Mouse (Mus musculus) forebrain, embryonic 14.5 days (tissue): ENCODE data around the gene Pml. TPM values are rescaled to one million over a fixed set of nuclear protein-coding genes. Genes with fewer than 3 reads are reported as not detected.
A peak's percentile ranks its signal among the peaks of the same experiment; 100 is the strongest.

Experiments used
- ATAC-seq: fragments of 200-750 bp; cut with Nextera tagmentation; 2 replicates; pipeline ENCODE4 v1.8.0; 2017; ENCODE audit warnings: mild to moderate bottlenecking, moderate library complexity
- DNase-seq: peaks from one replicate; pipeline ENCODE4 v3.0.0-alpha.2; 2015; ENCODE audit warnings: low spot score
- H3K27ac ChIP-seq: fragments of 300-500 bp; sonication (generic); 2 replicates; pipeline ENCODE4 v1.5.1; 2014; ENCODE audit warnings: low read depth, mild to moderate bottlenecking, control low read depth, low read length, moderate library complexity
- H3K27me3 ChIP-seq: fragments of 300-500 bp; sonication (generic); replicated peaks from 2 replicates; pipeline ENCODE4 v1.6.1; 2014; ENCODE audit warnings: low read length, control low read depth, mixed read lengths; ENCODE audit not compliant: control insufficient read depth, insufficient read depth
- H3K36me3 ChIP-seq: fragments of 300-500 bp; sonication (generic); 2 replicates; pipeline ENCODE4 v1.6.1; 2014; ENCODE audit warnings: low read length, control low read depth; ENCODE audit not compliant: control insufficient read depth, insufficient read depth
- H3K4me1 ChIP-seq: fragments of 300-500 bp; sonication (generic); 2 replicates; pipeline ENCODE4 v1.6.1; 2014; ENCODE audit warnings: antibody characterized with exemption, low read length, control low read depth; ENCODE audit not compliant: control insufficient read depth, insufficient read depth
- H3K4me2 ChIP-seq: fragments of 300-500 bp; sonication (generic); 2 replicates; pipeline ENCODE4 v1.6.1; 2014; ENCODE audit warnings: mild to moderate bottlenecking, control low read depth, low read length
- H3K4me3 ChIP-seq: fragments of 300-500 bp; sonication (generic); 2 replicates; pipeline ENCODE4 v1.5.1; 2014; ENCODE audit warnings: low read depth, low read length, control low read depth
- H3K9ac ChIP-seq: fragments of 300-500 bp; sonication (generic); 2 replicates; pipeline ENCODE4 v1.6.1; 2014; ENCODE audit warnings: mild to moderate bottlenecking, low read length, control low read depth, moderate library complexity
- H3K9me3 ChIP-seq: fragments of 300-500 bp; sonication (generic); replicated peaks from 2 replicates; pipeline ENCODE4 v1.6.1; 2016; ENCODE audit warnings: low read length, control low read depth, mixed read lengths; ENCODE audit not compliant: control insufficient read depth
- WGBS: fragments of 180-500 bp; shearing (Covaris S2); extraction: QIAGEN DNeasy Blood & Tissue Kit; methylation state at CpG from one replicate; pipeline ENCODE4 v1.1.7; 2014; 5-methylcytosine and 5-hydroxymethylcytosine counted together
- polyA plus RNA-seq: library from polyadenylated mRNA; unstranded; fragments of >200 nt; fragmentation: Nextera tagmentation; extraction: Ambion mirVana; gene quantifications from 2 replicates; pipeline ENCODE4 v1.2.1, GENCODE M21; 2014

The Pml gene
- polyA plus RNA-seq, 1 experiment from 2014 or later = 5.3 TPM

DNA sequence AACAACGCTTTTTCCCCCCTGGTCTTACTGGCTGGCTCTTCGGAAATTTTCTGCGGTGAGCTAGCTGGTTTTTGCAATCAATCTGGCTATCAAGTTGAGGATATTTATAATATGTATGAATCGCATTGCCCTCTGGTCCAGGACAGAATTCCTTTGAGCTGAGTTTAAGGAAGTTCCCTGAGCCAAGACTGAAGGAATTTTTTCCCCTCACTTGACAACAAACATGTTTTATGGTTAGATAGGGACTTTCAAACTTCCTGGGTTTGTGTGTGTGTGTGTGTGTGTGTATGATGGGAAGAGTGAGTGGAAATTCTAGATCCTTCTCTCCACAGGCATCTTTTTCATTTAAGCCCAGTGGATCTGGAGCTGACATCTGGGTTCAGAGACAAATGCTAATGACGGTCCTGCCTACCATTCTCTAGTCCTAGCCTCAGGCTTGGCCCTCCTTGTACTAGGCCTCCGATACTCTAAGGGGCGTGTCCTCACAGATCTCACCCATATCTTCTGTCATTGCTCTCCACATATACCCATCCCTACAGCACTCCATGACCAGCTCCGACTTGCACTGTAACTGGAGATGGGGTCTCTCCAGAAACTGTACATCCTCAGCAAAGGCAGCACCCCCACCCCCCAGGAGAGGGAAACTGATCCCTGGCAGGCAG, 34.9 kb downstream of the Pml start:
- no peak for ATAC-seq
- 67% methylated on average over 8 of the region's 8 CpGs for WGBS

DNA sequence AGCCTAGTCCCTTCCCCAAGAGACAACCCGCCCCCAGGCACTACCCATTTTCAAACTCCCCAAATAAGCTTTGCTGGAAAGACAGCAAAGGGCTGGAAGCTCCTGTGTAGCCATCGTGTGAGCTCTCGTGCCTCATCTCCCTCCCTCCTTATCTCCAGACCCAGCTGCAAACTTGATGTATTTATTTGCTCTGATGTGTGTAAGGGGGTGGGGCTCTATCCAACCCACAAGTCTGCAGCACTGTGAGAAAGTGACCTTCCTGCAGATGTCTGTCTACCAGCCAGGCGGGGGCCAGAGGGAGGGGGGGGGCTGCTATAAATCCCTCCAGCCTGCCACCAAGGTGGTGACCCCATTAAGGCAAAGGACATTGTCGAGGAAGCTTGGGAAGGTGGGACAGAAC, 35.7 kb downstream of the Pml start:
- Histone ChIP-seq H3K36me3 (no peaks in the 10 kb centered on the region), H3K4me1 (no peaks in the 10 kb centered on the region), H3K9me3 (no peaks in the 10 kb centered on the region), H3K27me3 (no peaks in the 10 kb centered on the region), H3K4me2 (no peak overlapping the region), H3K27ac (no peak overlapping the region), H3K4me3 (no peak overlapping the region), H3K9ac (no peak overlapping the region)
- ATAC-seq (no peak), DNase-seq (no peak)
- WGBS = 46% methylated on average over 5 of the region's 5 CpGs

More for the DNA sequence above, 34.9 kb downstream of the Pml start:
- H3K4me1 ChIP-seq = no peaks in the 10 kb centered on the region
- H3K9me3 ChIP-seq = no peaks in the 10 kb centered on the region
- no peak for DNase-seq
- H3K27ac ChIP-seq = no peak overlapping the region
- H3K27me3 ChIP-seq = no peaks in the 10 kb centered on the region
- no peak overlapping the region for H3K4me2 ChIP-seq
- no peak overlapping the region for H3K4me3 ChIP-seq
- no peak overlapping the region for H3K9ac ChIP-seq
- no peaks in the 10 kb centered on the region for H3K36me3 ChIP-seq

DNA sequence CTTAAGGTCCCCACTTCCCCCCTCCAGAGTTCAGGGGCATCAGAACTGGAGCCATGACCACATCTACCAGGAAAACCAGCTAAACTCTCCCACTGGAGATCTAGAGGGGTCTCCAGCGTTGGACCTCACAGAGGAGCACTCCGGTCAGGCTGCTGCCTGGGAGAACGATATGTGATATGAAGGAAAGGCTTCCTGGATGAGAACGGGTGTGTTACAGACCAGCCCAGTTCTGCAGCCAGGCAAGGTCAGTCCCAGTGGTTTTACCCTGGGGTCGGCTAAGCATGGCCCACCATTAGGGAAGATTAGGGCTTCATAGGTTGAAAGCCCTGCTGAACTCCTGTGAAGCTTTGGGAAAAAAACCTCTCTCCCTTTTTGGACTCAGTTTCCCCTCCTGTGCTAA, 36.2 kb downstream of the Pml start:
- ATAC-seq (no peak), DNase-seq (no peak)
- no peaks in the 10 kb centered on the region for H3K27me3 ChIP-seq
- H3K9ac ChIP-seq = no peak overlapping the region
- no peaks in the 10 kb centered on the region for H3K9me3 ChIP-seq
- H3K4me1 ChIP-seq = no peaks in the 10 kb centered on the region
- no peak overlapping the region for H3K4me2 ChIP-seq
- H3K36me3 ChIP-seq = no peaks in the 10 kb centered on the region
- 80% methylated on average over 5 of the region's 5 CpGs for WGBS
- no peak overlapping the region for H3K4me3 ChIP-seq
- no peak overlapping the region for H3K27ac ChIP-seq

DNA sequence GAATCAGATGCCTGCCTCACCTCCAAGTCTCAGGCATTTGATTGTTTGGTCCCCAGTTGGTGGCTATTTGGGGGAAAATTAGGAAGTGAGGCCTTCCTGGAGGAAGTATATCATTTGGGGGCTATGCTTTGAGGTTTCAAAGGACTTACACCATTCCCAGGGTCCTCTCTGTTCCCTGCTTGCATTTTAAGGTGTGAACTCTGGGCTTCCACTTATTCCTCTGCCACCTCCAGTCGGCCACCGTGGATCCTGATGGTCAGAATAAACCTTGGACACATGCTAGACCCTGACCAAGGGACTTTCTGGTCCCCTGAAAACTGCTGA, 39.3 kb downstream of the Pml start:
- Histone ChIP-seq H3K27ac (no peak overlapping the region), H3K36me3 (no peaks in the 10 kb centered on the region), H3K9me3 (no peaks in the 10 kb centered on the region), H3K4me3 (no peak overlapping the region), H3K4me2 (no peak overlapping the region), H3K27me3 (no peaks in the 10 kb centered on the region), H3K9ac (no peak overlapping the region), H3K4me1 (peaks cover 4% of the 10 kb centered on the region; the same call in 1 of the 2 replicates)
- WGBS = 94% methylated on average over 2 of the region's 2 CpGs
- no peak for ATAC-seq
- DNase-seq = no peak

DNA sequence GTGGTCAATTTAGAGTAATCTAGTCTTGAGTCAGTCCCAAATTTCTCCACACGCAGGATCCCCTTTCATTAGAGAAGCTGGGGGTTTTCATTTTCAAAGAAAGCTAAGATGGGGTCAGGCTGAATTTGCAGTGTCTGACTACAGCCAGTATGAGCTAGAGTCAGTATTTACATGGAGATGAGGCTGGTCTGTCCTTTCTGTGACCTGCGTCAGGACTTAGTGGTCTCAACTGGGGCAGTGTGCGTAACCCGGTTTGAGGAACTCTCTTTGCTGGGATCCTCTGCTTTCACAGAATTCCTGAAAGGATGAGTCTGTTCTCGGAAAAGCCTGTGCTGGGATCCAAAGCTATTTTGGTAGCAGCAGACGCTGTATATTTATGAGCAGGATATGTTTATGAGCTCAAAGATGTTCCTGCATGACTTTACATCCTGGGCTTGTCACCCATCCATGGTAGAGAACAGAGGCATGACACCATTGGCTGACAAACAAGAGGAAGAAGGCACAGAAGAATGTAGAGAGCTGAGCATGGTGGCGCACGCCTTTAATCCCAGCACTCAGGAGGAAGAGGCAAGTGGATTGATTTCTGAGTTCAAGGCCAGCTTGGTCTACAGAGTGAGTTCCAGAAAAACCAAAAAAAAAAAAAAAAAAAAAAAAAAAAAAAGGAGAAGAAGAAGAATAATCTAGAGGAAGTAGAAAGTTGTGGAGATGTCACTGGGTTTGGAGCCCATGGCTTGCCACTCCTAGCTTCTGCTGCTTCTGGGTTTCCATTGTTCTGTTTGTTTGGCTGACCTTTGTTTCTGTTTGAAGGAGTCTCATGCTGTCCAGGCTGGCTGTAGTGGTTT, 39.9 kb downstream of the Pml start:
- Histone ChIP-seq H3K4me2 (no peak overlapping the region), H3K27ac (no peak overlapping the region), H3K36me3 (no peaks in the 10 kb centered on the region), H3K9me3 (no peaks in the 10 kb centered on the region), H3K4me1 (peaks cover 4% of the 10 kb centered on the region; the same call in 1 of the 2 replicates), H3K27me3 (no peaks in the 10 kb centered on the region), H3K9ac (no peak overlapping the region), H3K4me3 (no peak overlapping the region)
- ATAC-seq = no peak
- no peak for DNase-seq
- 82% methylated on average over 8 of the region's 8 CpGs for WGBS

DNA sequence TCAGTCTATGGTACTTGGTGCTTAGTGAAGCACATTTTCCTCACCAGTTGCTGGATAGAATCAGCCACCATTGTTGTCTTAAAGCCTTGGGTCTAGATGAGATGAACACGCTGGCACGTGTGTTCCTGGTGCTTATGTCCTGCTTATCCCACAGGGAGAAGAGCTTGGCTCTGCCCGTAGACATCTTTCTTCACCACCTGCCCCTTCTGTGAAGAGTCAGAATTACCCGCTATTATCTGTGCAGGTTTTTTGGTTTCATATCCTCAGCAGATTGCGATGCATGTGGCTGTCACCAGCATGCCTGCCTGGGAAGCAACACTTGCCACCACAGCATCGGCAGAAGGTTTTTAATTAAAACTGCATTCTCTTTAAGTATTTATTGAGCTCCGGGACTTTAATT, 43.6 kb downstream of the Pml start:
- no peaks in the 10 kb centered on the region for H3K9me3 ChIP-seq
- H3K36me3 ChIP-seq = no peaks in the 10 kb centered on the region
- no peak overlapping the region for H3K4me3 ChIP-seq
- peak overlapping the region; percentile 53 for H3K4me2 ChIP-seq
- H3K9ac ChIP-seq = peak overlapping the region; percentile 40; the same call in 1 of the 2 replicates
- H3K27ac ChIP-seq = peak overlapping the region; percentile 96; the same call in 1 of the 2 replicates
- peak; percentile 74 for DNase-seq
- peaks cover 8% of the 10 kb centered on the region; the same call in 1 of the 2 replicates for H3K4me1 ChIP-seq
- no peak for ATAC-seq
- 60% methylated on average over 7 of the region's 7 CpGs for WGBS
- H3K27me3 ChIP-seq = 0 out of 2 replicates have a peak, but pooled peaks cover 10% of the 10 kb centered on the region

DNA sequence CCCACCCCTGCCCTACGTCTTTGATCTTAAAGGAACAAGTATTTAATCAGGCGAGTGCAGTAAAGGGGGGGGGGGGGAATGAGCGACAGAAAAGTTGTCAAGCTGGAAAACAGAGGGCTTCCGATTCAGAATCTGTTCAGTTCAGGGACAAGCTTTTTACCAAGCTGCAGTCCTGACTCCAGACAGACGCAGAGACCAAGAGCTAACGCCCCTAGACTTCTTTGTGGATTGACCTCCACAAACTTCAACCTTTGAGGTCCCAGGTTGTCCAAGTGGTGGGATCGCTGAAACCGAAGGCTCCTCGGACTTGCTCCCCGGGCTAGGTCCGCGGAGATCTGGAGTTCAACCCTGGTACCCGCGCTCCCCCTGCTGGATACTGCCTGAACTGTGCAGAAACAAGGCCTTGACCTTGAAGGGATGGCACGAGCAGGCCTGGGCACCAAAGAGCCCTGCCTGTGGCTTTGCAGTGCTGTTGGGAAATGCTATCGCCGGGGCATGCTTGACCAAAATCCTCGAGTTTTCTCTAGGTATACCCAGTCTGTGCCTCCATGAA, 45.1 kb downstream of the Pml start:
- 0 out of 2 replicates have a peak, but pooled peaks cover 2% of the 10 kb centered on the region for H3K36me3 ChIP-seq
- peaks cover 8% of the 10 kb centered on the region; the same call in 1 of the 2 replicates for H3K4me1 ChIP-seq
- H3K27me3 ChIP-seq = peaks cover 23% of the 10 kb centered on the region; the same call in 1 of the 2 replicates
- peak overlapping the region; percentile 82 for H3K9ac ChIP-seq
- 4% methylated on average over 18 of the region's 18 CpGs for WGBS
- H3K4me2 ChIP-seq = peak overlapping the region; percentile 53
- peak overlapping the region; percentile 96 for H3K27ac ChIP-seq
- ATAC-seq (peak; percentile 62), DNase-seq (peak; percentile 90)
- peak overlapping the region; percentile 45 for H3K4me3 ChIP-seq
- no peaks in the 10 kb centered on the region for H3K9me3 ChIP-seq

DNA sequence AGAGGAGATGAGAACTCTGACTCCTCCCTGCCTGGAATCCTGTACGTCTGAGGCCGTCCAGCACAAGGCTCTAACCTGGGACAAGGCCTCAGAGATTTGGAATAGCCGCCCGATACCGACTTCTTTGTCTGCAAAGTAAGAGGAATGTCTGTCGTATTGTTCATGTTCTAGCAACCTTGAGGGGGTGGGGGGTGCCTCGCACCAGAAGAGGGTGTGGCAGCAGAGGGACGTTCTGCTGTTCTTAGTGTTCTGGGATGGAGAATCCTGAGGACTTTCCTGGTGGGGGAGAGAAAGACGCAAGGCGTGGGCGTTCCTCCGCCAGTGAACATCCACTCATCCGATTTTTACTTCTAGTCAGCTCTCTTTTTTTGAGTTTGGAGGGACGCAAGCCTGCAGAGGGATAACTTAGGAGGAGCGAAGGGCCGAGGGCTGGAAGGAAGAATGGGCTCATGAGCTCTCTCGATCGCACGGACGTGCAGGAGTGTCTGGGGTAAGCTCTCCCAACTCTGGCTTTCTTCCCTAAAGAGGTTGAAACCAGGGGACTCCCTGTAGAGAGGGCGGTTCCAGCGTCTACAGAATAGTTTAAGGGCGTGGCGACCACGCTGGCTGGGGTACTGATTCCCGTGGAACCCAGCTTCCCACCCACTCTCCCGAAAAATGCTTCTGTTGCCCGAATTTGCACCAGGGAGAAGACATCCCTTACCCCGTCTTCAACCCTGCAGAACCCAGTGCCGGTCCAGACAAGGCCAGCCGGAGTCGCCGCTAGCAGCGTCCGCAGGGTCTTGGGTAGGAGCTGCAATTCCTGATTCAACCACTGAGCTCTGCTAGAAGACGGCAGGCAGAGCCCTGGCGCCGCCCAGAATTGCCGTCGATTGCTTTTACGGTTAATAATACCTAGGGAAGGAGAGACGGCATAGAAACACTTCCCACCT, 45.8 kb downstream of the Pml start, which contains the start of the genes Islr and Islr2:
Gene Islr (minus strand): TSS at position 791 of the 932 bp plus-strand sequence.
Gene Islr2 (minus strand): TSS at position 804 of the 932 bp plus-strand sequence.
- peak within 1 kb of the TSS; percentile 53 for H3K4me2 ChIP-seq
- H3K27ac ChIP-seq = peak within 1 kb of the TSS; percentile 96
- peak; percentile 91 for DNase-seq
- WGBS = 1% methylated on average over 42 of the region's 42 CpGs
- H3K27me3 ChIP-seq = peaks cover 31% of the 10 kb centered on the region
- H3K9me3 ChIP-seq = no peaks in the 10 kb centered on the region
- H3K36me3 ChIP-seq = peaks cover 9% of the 10 kb centered on the region; the same call in 1 of the 2 replicates
- H3K9ac ChIP-seq = peak within 1 kb of the TSS; percentile 82
- H3K4me1 ChIP-seq = peaks cover 12% of the 10 kb centered on the region
- H3K4me3 ChIP-seq = peak within 1 kb of the TSS; percentile 45
- peak; percentile 66 for ATAC-seq
